Mouse (Mus musculus) bone marrow macrophage, adult 2 months (primary cell): ENCODE results near the gene Aff3. TPM values are rescaled to one million over a fixed set of nuclear protein-coding genes. Genes with fewer than 3 reads are reported as not detected.

Experiments used
- H3K27ac ChIP-seq: 2 replicates; pipeline ENCODE4 v1.5.1; 2012; ENCODE audit warnings: low read depth, low read length; ENCODE audit not compliant: insufficient read depth
- H3K4me1 ChIP-seq: 2 replicates; pipeline ENCODE4 v1.6.1; 2012; ENCODE audit warnings: low read length; ENCODE audit not compliant: control insufficient read depth, insufficient read depth
- H3K4me3 ChIP-seq: 2 replicates; pipeline ENCODE4 v1.5.1; 2012; ENCODE audit warnings: mild to moderate bottlenecking, low read length, moderate library complexity; ENCODE audit not compliant: insufficient read depth
- CTCF ChIP-seq: IDR thresholded peaks from 2 replicates; pipeline ENCODE4 v1.5.1; 2012; ENCODE audit warnings: low read depth, mild to moderate bottlenecking, low read length, moderate library complexity
- POLR2A ChIP-seq: IDR thresholded peaks from 2 replicates; pipeline ENCODE4 v1.6.1; 2012; ENCODE audit warnings: mild to moderate bottlenecking, low read depth, low read length, borderline replicate concordance
- polyA plus RNA-seq: library from polyadenylated mRNA; stranded (reverse); fragments of >200 nt; gene quantifications from 2 replicates; pipeline ENCODE4 v1.2.4, GENCODE M21; 2012; ENCODE audit not compliant: missing spikeins, insufficient read depth, insufficient read length

The Aff3 gene
- polyA plus RNA-seq, 1 experiment, result not detected

DNA sequence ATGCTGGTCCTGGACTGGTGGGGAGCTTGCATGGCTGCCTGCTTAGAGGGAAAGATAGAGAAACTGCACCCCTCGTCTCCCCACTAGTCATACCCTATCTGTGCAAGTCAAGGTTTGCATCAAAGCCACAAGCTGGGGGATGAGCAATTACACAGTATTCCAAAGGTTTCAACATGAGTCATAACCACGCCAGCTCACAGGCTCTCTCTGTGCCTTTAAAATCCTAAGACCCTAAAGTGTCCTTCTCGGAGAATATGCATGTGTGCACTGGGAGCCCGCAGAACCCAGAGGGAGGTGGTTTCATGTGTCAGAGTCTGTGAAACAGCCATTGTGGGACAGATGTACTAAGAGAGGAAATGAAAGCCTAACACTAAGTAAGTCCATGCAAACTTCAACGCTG, 194.6 kb downstream of the Aff3 start:
- no peaks in the 10 kb centered on the region for H3K4me1 ChIP-seq
- H3K4me3 ChIP-seq, result no peak overlapping the region
- no peak overlapping the region for H3K27ac ChIP-seq
- TF ChIP-seq CTCF, result no peak
- TF ChIP-seq POLR2A, result no peak

GRCm38 (mm10) chr1:38467305-38468083, 197.3 kb downstream of the Aff3 start:
- Histone ChIP-seq H3K27ac (no peak overlapping the region), H3K4me1 (no peaks in the 10 kb centered on the region), H3K4me3 (no peak overlapping the region)
- TF ChIP-seq POLR2A (no peak), CTCF (no peak)

DNA sequence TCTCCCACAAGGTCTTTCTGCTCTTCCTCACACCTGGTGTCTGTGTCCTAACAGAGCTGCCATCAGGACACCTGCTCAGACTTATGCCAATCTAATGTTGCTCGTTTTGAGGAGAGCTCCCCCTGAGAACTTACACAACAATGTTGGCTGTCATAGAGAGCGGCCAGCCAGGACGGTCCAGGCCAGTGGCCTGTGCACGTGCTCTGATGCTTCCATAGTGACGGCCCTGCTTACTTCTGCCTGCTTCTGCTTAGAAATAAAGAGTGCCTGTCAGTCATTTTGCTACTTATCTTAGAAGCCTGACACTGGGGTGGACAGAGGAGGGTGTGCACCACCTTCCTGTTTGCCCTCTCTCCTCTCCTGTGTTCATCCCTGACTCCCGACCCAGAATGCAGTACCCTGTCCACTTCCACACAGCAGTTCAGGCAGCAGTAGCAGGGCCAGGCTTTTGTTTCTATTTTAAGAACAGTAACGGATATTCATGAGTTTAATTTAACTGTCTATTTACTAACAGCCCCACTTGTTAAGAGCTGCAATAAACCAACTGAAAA, 208.0 kb downstream of the Aff3 start:
- Histone ChIP-seq H3K4me1 (no peaks in the 10 kb centered on the region), H3K27ac (no peak overlapping the region), H3K4me3 (no peak overlapping the region)
- TF ChIP-seq CTCF (no peak), POLR2A (no peak)

GRCm38 (mm10) chr1:38454921-38455320, 209.8 kb downstream of the Aff3 start:
- Histone ChIP-seq H3K4me3 (no peak overlapping the region), H3K4me1 (no peaks in the 10 kb centered on the region), H3K27ac (no peak overlapping the region)
- TF ChIP-seq POLR2A (no peak), CTCF (no peak)

DNA sequence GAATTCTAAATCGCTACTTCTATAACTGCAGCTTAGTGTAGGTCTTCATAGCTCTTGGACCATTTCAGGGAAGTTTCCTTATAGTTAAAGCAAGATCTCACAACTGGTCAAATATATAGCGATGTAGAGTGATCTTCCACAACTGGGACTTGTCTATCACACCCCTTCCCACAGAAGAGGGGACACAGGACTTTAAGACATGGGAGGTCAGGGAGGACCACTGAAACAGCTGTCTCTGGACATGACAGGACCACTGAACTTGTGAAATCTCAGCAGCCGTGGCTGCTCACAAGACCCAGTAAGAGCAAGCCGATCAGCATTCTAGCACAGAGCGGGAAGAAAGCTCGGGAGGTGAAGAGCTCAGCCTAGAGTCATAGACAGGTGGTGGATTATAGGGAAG, 213.4 kb downstream of the Aff3 start:
- no peak overlapping the region for H3K27ac ChIP-seq
- no peaks in the 10 kb centered on the region for H3K4me1 ChIP-seq
- TF ChIP-seq POLR2A (no peak), CTCF (no peak)
- no peak overlapping the region for H3K4me3 ChIP-seq

- TF ChIP-seq CTCF (no peak), POLR2A (no peak)
- Histone ChIP-seq H3K27ac (no peak overlapping the region), H3K4me3 (no peak overlapping the region), H3K4me1 (no peaks in the 10 kb centered on the region)
Observed at GRCm38 (mm10) chr1:38450677-38451076, 214.1 kb downstream of the Aff3 start.

DNA sequence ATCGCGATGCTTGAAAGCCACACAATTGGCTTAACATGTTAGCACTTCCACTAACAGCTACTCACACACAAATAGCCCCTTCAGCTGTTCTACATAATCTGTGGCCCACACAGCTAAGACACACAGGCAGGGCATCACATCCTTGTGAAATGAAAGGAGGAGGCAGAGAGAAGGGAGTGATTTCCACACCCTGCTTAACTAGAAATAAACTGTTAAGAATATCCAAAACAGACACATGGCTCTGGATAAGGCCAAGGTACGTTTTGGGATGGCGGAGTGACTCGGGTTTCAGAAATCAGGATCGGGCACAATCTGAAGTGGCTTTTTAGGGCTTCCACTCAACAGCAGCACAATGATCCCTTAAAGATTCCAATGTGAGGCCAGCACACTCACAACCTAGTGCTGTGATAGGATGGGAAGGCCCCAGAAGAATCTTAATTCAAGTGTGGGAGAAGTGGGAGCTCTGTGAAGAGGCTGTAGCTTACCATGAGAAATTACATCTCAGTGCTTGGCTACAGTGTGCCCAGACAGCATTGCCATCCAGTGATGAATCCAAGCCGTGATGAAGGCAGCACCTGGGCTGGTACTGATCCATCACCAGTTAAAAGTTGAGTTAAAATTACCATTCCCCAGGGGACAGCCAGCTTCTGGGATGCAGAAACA, 214.8 kb downstream of the Aff3 start:
- Histone ChIP-seq H3K4me1 (no peaks in the 10 kb centered on the region), H3K27ac (no peak overlapping the region), H3K4me3 (no peak overlapping the region)
- TF ChIP-seq CTCF, result no peak
- TF ChIP-seq POLR2A, result no peak

- H3K4me1 ChIP-seq, result no peaks in the 10 kb centered on the region
- TF ChIP-seq CTCF, result no peak
- no peak for TF ChIP-seq POLR2A
- no peak overlapping the region for H3K27ac ChIP-seq
- H3K4me3 ChIP-seq, result no peak overlapping the region
Observed at GRCm38 (mm10) chr1:38448854-38449253, 215.9 kb downstream of the Aff3 start.

DNA sequence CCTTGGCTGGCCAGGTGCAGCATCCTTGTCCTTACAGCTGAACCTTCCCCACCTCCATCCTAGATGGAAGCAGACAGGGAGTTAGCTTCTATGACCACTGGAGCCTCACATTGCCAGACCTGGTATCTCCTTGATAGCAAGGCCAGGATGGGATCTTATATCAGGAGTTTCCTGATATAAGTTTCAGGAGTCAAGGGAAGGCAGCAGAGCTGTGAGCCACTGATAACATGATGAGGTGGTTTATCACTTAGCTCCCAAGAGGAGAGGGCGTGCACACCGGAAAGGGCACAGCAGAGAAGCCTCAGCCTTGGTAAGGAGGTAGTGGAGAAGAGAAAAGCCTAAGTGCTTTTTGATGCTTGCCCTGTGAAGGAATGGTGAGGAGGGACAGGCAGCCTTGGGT, 217.2 kb downstream of the Aff3 start:
- Histone ChIP-seq H3K27ac (no peak overlapping the region), H3K4me3 (no peak overlapping the region)
- TF ChIP-seq CTCF, result no peak
- no peak for TF ChIP-seq POLR2A

DNA sequence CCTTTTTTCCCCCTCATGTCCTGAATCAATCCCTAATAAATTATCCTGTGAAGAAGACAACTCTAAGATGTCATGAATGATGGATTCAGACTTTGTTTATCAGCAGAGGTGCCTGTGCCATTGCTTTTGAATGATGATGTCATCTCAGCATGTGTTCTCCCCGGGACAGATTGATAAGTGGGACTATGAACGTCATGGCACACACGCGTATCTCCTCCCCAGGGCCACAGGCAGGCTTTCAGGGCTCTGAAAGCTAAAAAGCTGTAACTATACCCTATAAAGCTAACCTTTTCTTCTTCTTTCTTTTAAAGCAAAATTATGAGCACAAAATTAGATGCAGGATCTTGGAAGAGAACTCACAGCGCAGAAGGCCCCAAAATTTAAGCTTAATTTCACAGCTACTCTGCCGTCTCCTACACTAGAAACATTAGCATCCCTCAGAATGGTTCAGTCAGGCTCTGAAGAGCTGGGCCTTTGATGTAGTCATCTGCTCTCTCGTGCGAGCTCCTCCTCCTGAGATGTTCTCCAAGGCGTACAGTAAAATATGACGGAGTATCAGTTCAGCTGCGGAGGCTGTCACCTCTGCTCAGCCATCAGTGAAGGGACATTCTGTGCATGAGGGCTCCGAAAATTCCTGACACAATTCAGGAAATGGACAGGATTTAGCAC, 218.5 kb downstream of the Aff3 start:
- no peak overlapping the region for H3K27ac ChIP-seq
- TF ChIP-seq CTCF (no peak), POLR2A (no peak)
- H3K4me3 ChIP-seq, result no peak overlapping the region
- H3K4me1 ChIP-seq, result no peaks in the 10 kb centered on the region

More for the DNA sequence above, 217.2 kb downstream of the Aff3 start:
- H3K4me1 ChIP-seq, result no peaks in the 10 kb centered on the region
